Mouse (Mus musculus): ENCODE results near the gene Lrp5. TPM values are rescaled to one million over a fixed set of nuclear protein-coding genes. Genes with fewer than 3 reads are reported as not detected.

The Lrp5 gene
- 0.92 TPM for polyA plus RNA-seq (2017; shearing (Covaris generic))

DNA sequence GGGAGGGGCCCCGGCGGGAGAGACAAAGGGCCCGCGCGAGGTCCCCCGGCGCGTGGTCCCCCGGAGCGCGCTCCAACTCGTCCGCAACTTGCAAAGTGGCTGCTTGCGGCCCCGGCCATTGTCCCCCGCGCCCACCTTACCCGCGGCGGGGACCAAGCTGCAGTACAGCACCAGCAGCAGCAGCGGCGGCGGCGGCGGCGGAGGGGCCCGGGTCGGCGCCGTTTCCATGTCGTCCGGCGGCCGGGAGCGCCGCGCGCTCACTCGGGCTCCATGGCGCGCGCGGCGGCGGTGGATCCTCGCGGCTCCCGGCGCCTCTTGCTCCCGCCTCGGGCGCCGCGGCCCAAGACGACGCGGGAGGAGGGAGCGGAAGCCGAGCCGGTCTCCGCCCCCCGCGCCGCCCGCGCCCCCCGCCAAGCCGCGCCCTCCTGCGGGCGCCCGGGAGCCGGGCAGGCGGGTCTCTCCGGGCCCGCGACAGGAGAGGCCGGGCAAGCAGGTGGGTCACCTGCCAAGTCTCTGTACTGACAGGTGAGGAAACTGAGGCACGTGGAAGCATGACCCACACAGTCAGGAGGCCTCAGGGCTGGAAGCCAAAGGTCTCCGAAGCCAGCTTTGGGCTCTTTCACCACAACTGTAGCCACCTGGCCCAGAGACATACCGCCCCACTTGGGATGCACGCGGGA lies at the start of gene Lrp5:
Lrp5 (minus strand) TSS at position 350 of the 680 bp plus-strand sequence.

DNA sequence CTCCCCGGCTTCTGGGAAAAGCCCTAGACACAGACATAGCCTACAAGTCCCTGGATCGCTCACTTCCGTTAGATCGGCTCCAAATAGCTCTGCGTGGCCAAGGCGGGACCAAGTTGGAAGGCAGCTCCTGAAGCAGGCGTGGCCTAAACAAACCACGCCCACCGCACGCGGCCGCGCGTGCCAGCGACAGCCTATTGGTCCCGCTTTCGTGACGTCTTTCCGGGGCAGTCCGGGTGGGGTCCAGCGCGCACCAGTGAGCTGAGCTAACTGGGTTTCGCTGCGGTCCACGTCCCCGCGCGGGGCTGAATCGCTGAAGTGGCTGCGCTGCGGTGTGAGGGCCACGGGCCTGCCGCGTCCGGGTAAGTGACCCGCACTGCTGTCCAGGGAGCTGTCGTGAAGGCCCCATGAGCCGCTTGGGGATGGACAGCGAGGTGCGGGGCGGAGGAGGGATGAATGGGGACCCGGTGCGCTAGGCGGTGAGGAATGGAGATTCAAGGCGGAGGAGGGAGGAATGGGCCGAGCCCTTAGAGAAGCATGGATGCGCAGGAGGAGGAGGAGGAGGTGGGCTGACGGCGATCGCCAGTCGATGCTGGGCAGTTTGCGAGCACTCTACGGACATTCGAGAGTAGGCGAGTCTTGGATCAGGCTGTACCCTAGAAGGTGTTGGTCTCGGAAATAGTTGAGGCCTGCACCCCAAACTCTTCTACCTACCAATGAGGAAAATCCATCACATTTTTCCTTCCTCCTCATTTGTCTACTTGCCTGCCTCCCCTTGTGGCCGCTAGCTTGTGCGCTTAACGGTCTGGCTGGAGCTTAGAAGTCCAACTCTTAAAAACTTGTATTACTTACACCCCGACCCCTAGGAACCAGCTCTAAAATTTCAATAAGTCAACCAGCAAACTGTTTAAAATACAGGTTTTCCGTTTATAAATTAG lies 22.0 kb upstream of the Lrp5 start, which contains the start of gene 1810055G02Rik:
1810055G02Rik (plus strand) TSS at position 216 of the 935 bp plus-strand sequence.

DNA sequence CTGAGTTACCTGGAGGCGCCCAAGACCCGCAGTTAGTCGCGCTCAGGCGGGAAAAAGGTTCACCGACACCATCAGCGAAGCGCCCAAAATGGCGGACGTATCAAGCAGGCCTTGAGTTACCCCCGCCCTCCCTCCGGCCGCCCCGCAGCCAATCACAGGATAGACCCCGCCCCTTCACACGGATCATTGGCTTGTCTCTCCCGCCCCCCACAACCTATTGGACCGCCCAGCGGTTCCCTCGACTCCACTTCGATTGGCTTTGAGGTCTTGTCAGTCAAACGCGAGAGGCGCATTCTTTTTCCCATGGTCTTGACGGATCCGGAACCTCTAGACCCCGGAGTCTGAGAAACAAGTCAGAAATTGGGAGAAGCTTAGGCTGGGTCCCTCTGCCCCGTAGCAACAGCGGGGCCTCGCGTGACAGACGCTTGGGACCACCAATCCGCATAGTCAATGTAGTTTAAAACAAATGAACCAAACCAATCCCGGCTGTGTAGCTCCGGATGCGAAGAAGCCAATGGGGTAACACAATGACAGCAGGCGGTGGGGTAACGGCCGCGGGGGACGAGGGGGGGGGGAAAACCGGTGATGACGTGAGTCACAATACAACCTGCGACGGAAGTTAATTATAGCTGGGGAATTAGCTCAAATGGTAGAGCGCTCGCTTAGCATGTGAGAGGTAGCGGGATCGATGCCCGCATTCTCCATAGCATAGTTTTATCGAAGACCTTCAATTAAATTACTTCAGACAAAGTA lies 110.6 kb downstream of the Lrp5 start, which contains the start of gene Ppp6r3:
Ppp6r3 (minus strand) TSS at position 118 of the 753 bp plus-strand sequence.

Other genes starting within 250 kb of the Lrp5 start
- gene Ppp6r3, start 110.8 kb downstream of the Lrp5 start, polyA plus RNA-seq (2017; shearing (Covaris generic)), result 89.2 TPM
- 17.9 TPM for gene 1810055G02Rik, start 21.7 kb upstream of the Lrp5 start, polyA plus RNA-seq (2017; shearing (Covaris generic))
- gene Kmt5b, start 80.9 kb upstream of the Lrp5 start, polyA plus RNA-seq (2017; shearing (Covaris generic)), result 113 TPM
- 56.2 TPM for gene Chka, start 165.2 kb upstream of the Lrp5 start, polyA plus RNA-seq (2017; shearing (Covaris generic))
- 54.4 TPM for gene Tcirg1, start 220.6 kb upstream of the Lrp5 start, polyA plus RNA-seq (2017; shearing (Covaris generic))
- gene Ndufs8, start 226.2 kb upstream of the Lrp5 start, polyA plus RNA-seq (2017; shearing (Covaris generic)), result 91.3 TPM
- gene Aldh3b1, start 243.2 kb upstream of the Lrp5 start, polyA plus RNA-seq (2017; shearing (Covaris generic)), result not detected
- 7.5 TPM for gene Unc93b1, start 248.6 kb upstream of the Lrp5 start, polyA plus RNA-seq (2017; shearing (Covaris generic))

Data from naive thymus-derived CD4-positive, alpha-beta T cell, adult 5 months (primary cell).